Mouse (Mus musculus) limb, embryonic 12.5 days (tissue): ENCODE results near the gene Naaladl2. TPM values are rescaled to one million over a fixed set of nuclear protein-coding genes. Genes with fewer than 3 reads are reported as not detected.

ENCODE experiments used
- ATAC-seq: fragments of 200-750 bp; cut with Nextera tagmentation; 2 replicates; pipeline ENCODE4 v1.8.0; 2017; ENCODE audit warnings: low read depth, moderate TSS enrichment; ENCODE audit not compliant: insufficient number of reproducible peaks, insufficient read depth, low FRiP score, low TSS enrichment
- H3K27ac ChIP-seq: fragments of 300-500 bp; sonication (generic); 2 replicates; pipeline ENCODE4 v1.5.1; 2016; ENCODE audit warnings: mild to moderate bottlenecking, moderate library complexity
- H3K27me3 ChIP-seq: fragments of 300-500 bp; sonication (generic); 2 replicates; pipeline ENCODE4 v1.6.1; 2016; ENCODE audit warnings: mild to moderate bottlenecking, moderate library complexity
- H3K36me3 ChIP-seq: fragments of 300-500 bp; sonication (generic); 2 replicates; pipeline ENCODE4 v1.6.1; 2016; ENCODE audit warnings: mild to moderate bottlenecking, moderate library complexity
- H3K4me1 ChIP-seq: fragments of 300-500 bp; sonication (generic); replicated peaks from 2 replicates; pipeline ENCODE4 v1.6.1; 2016
- H3K4me2 ChIP-seq: fragments of 300-500 bp; sonication (generic); 2 replicates; pipeline ENCODE4 v1.6.1; 2016; ENCODE audit warnings: mild to moderate bottlenecking, moderate library complexity
- H3K4me3 ChIP-seq: fragments of 300-500 bp; sonication (generic); replicated peaks from 2 replicates; pipeline ENCODE4 v1.5.1; 2016; ENCODE audit warnings: mild to moderate bottlenecking
- H3K9ac ChIP-seq: fragments of 300-500 bp; sonication (generic); replicated peaks from 2 replicates; pipeline ENCODE4 v1.6.1; 2016; ENCODE audit warnings: mild to moderate bottlenecking, moderate library complexity
- H3K9me3 ChIP-seq: fragments of 300-500 bp; sonication (generic); 2 replicates; pipeline ENCODE4 v1.6.1; 2016; ENCODE audit warnings: mild to moderate bottlenecking, moderate library complexity
- WGBS: fragments of 180-500 bp; shearing (Covaris S2); methylation state at CpG from one replicate; pipeline ENCODE4 v1.1.7; 2016; 5-methylcytosine and 5-hydroxymethylcytosine counted together
- polyA plus RNA-seq: library from polyadenylated mRNA; unstranded; fragments of >200 nt; fragmentation: Nextera tagmentation; extraction: Ambion mirVana; gene quantifications from 2 replicates; pipeline ENCODE4 v1.2.1, GENCODE M21; 2016

The Naaladl2 gene
- polyA plus RNA-seq, 1 experiment from 2014 or later, result 1.1 TPM

DNA sequence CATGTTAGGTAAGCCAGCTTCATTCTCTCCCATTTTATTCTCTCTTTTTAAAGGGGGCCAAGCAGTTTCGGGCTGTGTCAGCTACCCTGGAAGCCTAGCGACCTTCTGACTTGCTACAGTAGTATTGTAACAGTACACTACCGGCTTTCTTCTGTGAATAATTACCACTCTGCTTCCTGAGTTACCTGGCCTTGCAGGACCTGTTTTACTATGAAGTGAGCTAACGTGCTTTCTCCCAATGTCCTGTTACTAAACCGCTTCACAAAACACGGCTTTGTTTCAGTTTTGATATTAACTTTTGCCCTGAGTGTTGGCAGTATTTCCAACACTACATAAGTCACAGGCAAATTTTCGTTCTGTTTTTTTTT, 360.6 kb downstream of the Naaladl2 start:
- H3K4me1 ChIP-seq, result peaks cover 8% of the 10 kb centered on the region; the same call in 1 of the 2 replicates
- no peaks in the 10 kb centered on the region for H3K27me3 ChIP-seq
- H3K4me3 ChIP-seq, result no peak overlapping the region
- no peaks in the 10 kb centered on the region for H3K36me3 ChIP-seq
- H3K4me2 ChIP-seq, result 0 out of 2 replicates have a peak overlapping the region, but pooled peaks have one; percentile 0
- H3K9ac ChIP-seq, result no peak overlapping the region
- no peaks in the 10 kb centered on the region for H3K9me3 ChIP-seq
- 54% methylated on average over 7 of the region's 7 CpGs for WGBS
- H3K27ac ChIP-seq, result no peak overlapping the region
- no peak for ATAC-seq

GRCm38 (mm10) chr3:24782784-24783461, 361.1 kb downstream of the Naaladl2 start:
- no peaks in the 10 kb centered on the region for H3K36me3 ChIP-seq
- H3K4me1 ChIP-seq, result peaks cover 8% of the 10 kb centered on the region; the same call in 1 of the 2 replicates
- peak overlapping the region; percentile 0; the same call in 1 of the 2 replicates for H3K4me2 ChIP-seq
- no peaks in the 10 kb centered on the region for H3K27me3 ChIP-seq
- no peak overlapping the region for H3K9ac ChIP-seq
- no peak overlapping the region for H3K27ac ChIP-seq
- no peak for ATAC-seq
- WGBS, result 58% methylated on average over 10 of the region's 10 CpGs
- no peak overlapping the region for H3K4me3 ChIP-seq
- H3K9me3 ChIP-seq, result no peaks in the 10 kb centered on the region

GRCm38 (mm10) chr3:24781687-24782086, 362.4 kb downstream of the Naaladl2 start:
- Histone ChIP-seq H3K4me2 (no peak overlapping the region), H3K4me1 (peaks cover 8% of the 10 kb centered on the region; the same call in 1 of the 2 replicates), H3K27me3 (no peaks in the 10 kb centered on the region), H3K9ac (no peak overlapping the region), H3K36me3 (no peaks in the 10 kb centered on the region), H3K4me3 (no peak overlapping the region), H3K9me3 (no peaks in the 10 kb centered on the region), H3K27ac (no peak overlapping the region)
- 87% methylated on average over 2 of the region's 2 CpGs for WGBS
- no peak for ATAC-seq

GRCm38 (mm10) chr3:24778416-24778815, 365.6 kb downstream of the Naaladl2 start:
- H3K9me3 ChIP-seq, result no peaks in the 10 kb centered on the region
- no peaks in the 10 kb centered on the region for H3K36me3 ChIP-seq
- H3K27ac ChIP-seq, result no peak overlapping the region
- no peaks in the 10 kb centered on the region for H3K27me3 ChIP-seq
- H3K4me3 ChIP-seq, result no peak overlapping the region
- no peak overlapping the region for H3K4me2 ChIP-seq
- peaks cover 7% of the 10 kb centered on the region; the same call in 1 of the 2 replicates for H3K4me1 ChIP-seq
- no peak overlapping the region for H3K9ac ChIP-seq
- no peak for ATAC-seq

DNA sequence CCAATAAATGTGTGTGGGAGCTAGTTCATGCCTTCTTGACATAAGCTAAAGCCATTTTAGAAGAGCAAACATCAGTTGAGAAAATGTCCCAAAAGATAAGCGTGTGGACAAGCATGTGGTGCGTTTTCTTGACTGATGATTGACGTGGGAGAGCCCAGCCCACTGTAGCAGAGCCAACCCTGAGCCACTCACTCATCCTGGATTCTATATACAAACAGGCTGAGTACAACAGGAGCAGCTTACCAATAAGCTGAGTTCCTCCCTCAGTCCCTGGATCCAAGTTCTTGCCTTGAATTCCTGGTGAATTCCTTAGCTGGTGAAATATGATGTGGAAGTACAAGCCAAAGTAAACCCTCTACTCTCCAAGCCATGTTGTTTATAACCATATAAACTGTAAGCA, 395.0 kb downstream of the Naaladl2 start:
- H3K4me1 ChIP-seq, result no peaks in the 10 kb centered on the region
- H3K27me3 ChIP-seq, result no peaks in the 10 kb centered on the region
- no peak overlapping the region for H3K4me2 ChIP-seq
- H3K4me3 ChIP-seq, result no peak overlapping the region
- H3K36me3 ChIP-seq, result no peaks in the 10 kb centered on the region
- 80% methylated on average over 3 of the region's 3 CpGs for WGBS
- H3K9ac ChIP-seq, result no peak overlapping the region
- no peak for ATAC-seq
- no peak overlapping the region for H3K27ac ChIP-seq
- no peaks in the 10 kb centered on the region for H3K9me3 ChIP-seq

DNA sequence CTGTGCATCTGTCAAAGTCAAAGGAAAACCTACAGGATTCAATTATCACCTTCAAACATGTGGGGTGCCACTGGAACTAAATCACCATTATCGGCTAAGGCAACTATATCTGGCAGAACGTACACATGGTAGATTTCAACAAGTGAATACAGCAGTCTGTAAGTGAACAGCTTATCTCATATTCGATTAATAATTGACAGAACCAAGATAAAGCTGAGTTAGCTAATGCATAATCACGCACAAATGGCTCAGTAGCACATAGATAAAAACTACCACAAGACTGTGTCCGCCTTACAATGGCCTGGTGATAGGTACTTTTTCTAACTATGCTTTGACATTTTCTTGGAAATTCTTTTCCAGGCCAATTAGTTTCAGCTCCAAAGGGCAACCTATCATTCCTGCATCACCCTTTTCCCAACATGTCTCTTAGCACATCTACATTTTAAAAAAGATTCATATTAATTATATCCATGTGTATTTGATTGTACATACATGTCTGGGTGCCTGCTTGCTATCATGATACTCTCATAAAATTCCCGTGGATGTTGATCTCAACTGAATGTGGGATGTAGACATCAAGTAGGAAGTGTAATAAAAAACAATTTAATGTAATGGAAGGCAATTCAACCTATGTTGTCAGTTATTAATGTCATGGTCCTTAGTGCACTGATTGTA, 396.7 kb downstream of the Naaladl2 start:
- no peaks in the 10 kb centered on the region for H3K27me3 ChIP-seq
- no peak for ATAC-seq
- WGBS, result 81% methylated on average over 6 of the region's 6 CpGs
- no peak overlapping the region for H3K27ac ChIP-seq
- no peaks in the 10 kb centered on the region for H3K9me3 ChIP-seq
- H3K4me3 ChIP-seq, result no peak overlapping the region
- H3K4me1 ChIP-seq, result no peaks in the 10 kb centered on the region
- H3K9ac ChIP-seq, result no peak overlapping the region
- no peaks in the 10 kb centered on the region for H3K36me3 ChIP-seq
- no peak overlapping the region for H3K4me2 ChIP-seq

- Histone ChIP-seq H3K4me2 (no peak overlapping the region), H3K27ac (no peak overlapping the region), H3K27me3 (no peaks in the 10 kb centered on the region), H3K9ac (no peak overlapping the region), H3K4me1 (no peaks in the 10 kb centered on the region), H3K36me3 (no peaks in the 10 kb centered on the region), H3K9me3 (no peaks in the 10 kb centered on the region), H3K4me3 (no peak overlapping the region)
- ATAC-seq, result no peak
- WGBS, result 89% methylated on average over 3 of the region's 3 CpGs
These were observed 400.1 kb downstream of the Naaladl2 start for GRCm38 (mm10) chr3:24743946-24744345.

DNA sequence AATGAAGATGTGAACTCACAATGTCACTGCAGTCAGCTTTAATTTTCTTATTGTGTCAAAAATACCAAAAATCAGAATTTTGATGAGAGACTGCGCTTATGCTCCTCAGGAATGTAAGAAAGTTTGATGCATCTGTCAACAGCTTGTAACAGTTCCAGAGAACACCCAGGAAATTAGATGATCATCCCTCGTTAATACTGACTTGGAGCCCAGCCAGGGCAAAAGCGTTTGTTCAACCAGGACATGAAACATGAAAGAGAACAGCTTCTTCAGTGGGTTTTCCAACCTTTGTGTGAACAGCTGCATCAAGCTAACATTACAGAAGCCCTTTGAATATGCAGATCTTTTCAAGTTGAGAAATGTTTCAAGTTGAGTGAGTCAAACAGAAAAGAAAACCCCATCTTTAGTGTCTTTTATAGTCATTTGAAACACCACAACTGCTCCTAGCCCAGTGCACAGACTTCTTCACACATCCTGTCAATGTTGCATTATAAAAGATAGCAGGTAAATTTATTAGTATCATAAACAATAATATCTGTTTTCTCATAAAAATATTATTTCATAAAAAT, 424.8 kb downstream of the Naaladl2 start:
- no peaks in the 10 kb centered on the region for H3K9me3 ChIP-seq
- no peaks in the 10 kb centered on the region for H3K4me1 ChIP-seq
- H3K9ac ChIP-seq, result no peak overlapping the region
- H3K4me3 ChIP-seq, result no peak overlapping the region
- H3K27ac ChIP-seq, result no peak overlapping the region
- 59% methylated on average over 3 of the region's 3 CpGs for WGBS
- no peaks in the 10 kb centered on the region for H3K27me3 ChIP-seq
- H3K36me3 ChIP-seq, result no peaks in the 10 kb centered on the region
- H3K4me2 ChIP-seq, result no peak overlapping the region
- no peak for ATAC-seq

DNA sequence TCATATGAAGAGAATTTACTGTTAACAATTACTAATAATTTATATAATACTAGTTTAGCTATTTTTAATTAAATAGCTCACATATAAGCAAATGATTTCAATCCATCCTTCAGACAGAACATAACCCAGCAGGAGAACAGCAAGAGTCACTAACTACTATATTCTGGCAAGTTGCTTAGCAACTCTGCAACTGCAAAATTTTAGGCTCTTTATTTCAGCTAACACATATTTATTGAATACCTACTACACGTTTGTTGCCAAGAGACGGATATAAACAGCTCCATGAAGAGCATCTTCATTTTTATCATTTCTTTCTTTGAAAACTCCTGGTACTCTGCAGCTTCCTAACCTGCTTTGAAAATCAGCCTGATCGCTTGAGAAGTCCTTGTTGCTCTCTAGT, 429.3 kb downstream of the Naaladl2 start:
- Histone ChIP-seq H3K27me3 (no peaks in the 10 kb centered on the region), H3K4me1 (no peaks in the 10 kb centered on the region), H3K4me3 (no peak overlapping the region), H3K36me3 (no peaks in the 10 kb centered on the region), H3K27ac (no peak overlapping the region), H3K9me3 (no peaks in the 10 kb centered on the region), H3K9ac (no peak overlapping the region), H3K4me2 (no peak overlapping the region)
- ATAC-seq, result no peak
- 87% methylated on average over 3 of the region's 3 CpGs for WGBS

GRCm38 (mm10) chr3:24705778-24706423, 438.2 kb downstream of the Naaladl2 start:
- Histone ChIP-seq H3K4me3 (no peak overlapping the region), H3K9ac (no peak overlapping the region), H3K27ac (no peak overlapping the region), H3K9me3 (no peaks in the 10 kb centered on the region), H3K36me3 (no peaks in the 10 kb centered on the region), H3K4me1 (no peaks in the 10 kb centered on the region), H3K4me2 (no peak overlapping the region), H3K27me3 (no peaks in the 10 kb centered on the region)
- no peak for ATAC-seq
- 92% methylated on average over 4 of the region's 4 CpGs for WGBS

DNA sequence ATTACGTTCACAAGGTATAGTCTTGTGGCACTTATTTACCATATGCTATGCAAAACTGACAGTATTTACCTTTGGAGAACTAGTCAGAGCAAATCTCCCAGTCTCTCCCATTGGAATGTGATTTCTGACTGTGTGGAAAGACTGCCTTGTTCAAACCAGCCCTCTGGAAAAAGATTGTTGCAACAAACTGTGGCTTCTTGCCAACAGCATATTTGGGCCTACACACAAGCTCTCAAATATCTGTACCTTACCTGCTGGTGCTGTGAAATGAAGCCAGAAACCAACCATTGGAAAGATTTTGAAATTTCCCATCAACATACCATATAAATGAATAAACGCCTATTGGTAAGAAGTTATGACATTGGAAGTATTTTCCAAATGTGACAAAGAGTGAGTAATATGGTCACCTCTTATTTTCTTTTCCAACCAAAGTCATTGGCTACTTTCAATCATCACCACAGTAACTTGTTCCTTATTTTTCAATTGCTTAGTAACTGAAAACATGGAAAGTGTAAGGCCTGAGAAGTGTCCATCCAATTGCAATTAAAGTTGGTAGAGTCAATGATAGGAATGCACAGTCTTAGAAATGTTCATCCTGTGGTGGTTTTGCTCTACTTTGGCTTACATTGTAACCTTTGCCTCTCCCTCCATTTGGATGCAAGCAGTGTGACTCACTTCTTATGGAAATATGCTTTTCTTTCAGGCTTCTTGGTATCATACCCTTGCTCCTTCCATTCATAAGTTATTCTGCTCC, 453.7 kb downstream of the Naaladl2 start:
- 88% methylated on average over 2 of the region's 2 CpGs for WGBS
- H3K4me3 ChIP-seq, result no peak overlapping the region

More for the DNA sequence above, 453.7 kb downstream of the Naaladl2 start:
- H3K27me3 ChIP-seq, result no peaks in the 10 kb centered on the region
- no peaks in the 10 kb centered on the region for H3K36me3 ChIP-seq
- no peaks in the 10 kb centered on the region for H3K4me1 ChIP-seq
- no peak for ATAC-seq
- no peak overlapping the region for H3K4me2 ChIP-seq
- no peaks in the 10 kb centered on the region for H3K9me3 ChIP-seq
- no peak overlapping the region for H3K27ac ChIP-seq
- H3K9ac ChIP-seq, result no peak overlapping the region
